37 mouse cellular contexts compared by ENCODE assay signal in genomic region chr5:137540991-137541390, GRCm38 (mm10). TPM values are rescaled to one million over a fixed set of nuclear protein-coding genes. Genes with fewer than 3 reads are reported as not detected.
"Had no signal": no experiment of that assay in that cellular context is flagged by ENCODE, and none has a peak within 500 bp of the region (broad histone marks: within the 10 kb centered on the region; RNA-seq: fewer than 3 reads in every experiment).

No protein-coding gene starts in this region.

- DNase-seq: gastrocnemius, adult 2 months; gastrocnemius, postnatal 10 days; gastrocnemius, postnatal 25 days; heart, adult 2 months; heart, postnatal 14 days; heart, postnatal 4 days; kidney, adult 18-20 months; kidney, adult 8-10 months; kidney, postnatal 25 days; kidney, postnatal 4 days; liver; liver, embryonic 13.5 days; liver, postnatal 0 days; lung, adult 2 months had no signal

- H3K9me3 ChIP-seq: heart, embryonic 13.5 days; heart, embryonic 15.5 days; hindbrain, embryonic 10.5 days; hindbrain, embryonic 12.5 days; intestine, embryonic 15.5 days; limb, embryonic 10.5 days; limb, embryonic 12.5 days; liver, embryonic 13.5 days; liver, embryonic 15.5 days had no signal

- H3K27ac ChIP-seq: gastrocnemius, adult 2 months; heart, adult 2 months; heart, embryonic 13.5 days; heart, embryonic 15.5 days; hindbrain, embryonic 10.5 days; hindbrain, embryonic 12.5 days; hindbrain, embryonic 14.5 days; intestine, embryonic 15.5 days; layer of hippocampus, adult 2 months; left cerebral cortex, adult 2 months; limb, embryonic 10.5 days; limb, embryonic 12.5 days; liver, embryonic 13.5 days; liver, embryonic 15.5 days had no signal

- H3K4me1 ChIP-seq: intestine, embryonic 15.5 days; limb, embryonic 10.5 days; limb, embryonic 12.5 days; liver, embryonic 13.5 days had no signal

- H3K36me3 ChIP-seq: heart, embryonic 13.5 days; heart, embryonic 15.5 days; hindbrain, embryonic 10.5 days; hindbrain, embryonic 12.5 days; intestine, embryonic 15.5 days; limb, embryonic 10.5 days; limb, embryonic 12.5 days; liver, embryonic 13.5 days; liver, embryonic 15.5 days had no signal

- H3K4me3 ChIP-seq: gastrocnemius, adult 2 months; heart, adult 2 months; heart, embryonic 13.5 days; heart, embryonic 15.5 days; hindbrain, embryonic 10.5 days; hindbrain, embryonic 12.5 days; intestine, embryonic 15.5 days; layer of hippocampus, adult 2 months; left cerebral cortex, adult 2 months; limb, embryonic 10.5 days; limb, embryonic 12.5 days; liver, embryonic 13.5 days; liver, embryonic 15.5 days had no signal

- H3K27me3 ChIP-seq: heart, embryonic 13.5 days; heart, embryonic 15.5 days; hindbrain, embryonic 12.5 days; intestine, embryonic 15.5 days; limb, embryonic 12.5 days had no signal

- ATAC-seq: hindbrain, embryonic 16.5 days; inflammation-experienced regulatory T-cells, adult 6 months; intestine, embryonic 15.5 days; intestine, postnatal 0 days; liver, postnatal 0 days had no signal

- H3K4me2 ChIP-seq: heart, embryonic 13.5 days; heart, embryonic 15.5 days; hindbrain, embryonic 12.5 days; hindbrain, embryonic 14.5 days; intestine, embryonic 15.5 days; limb, embryonic 12.5 days; liver, embryonic 11.5 days; liver, embryonic 13.5 days; liver, embryonic 15.5 days had no signal

- H3K9ac ChIP-seq: heart, embryonic 13.5 days; heart, embryonic 15.5 days; hindbrain, embryonic 12.5 days; hindbrain, embryonic 14.5 days; intestine, embryonic 15.5 days; limb, embryonic 12.5 days; liver, embryonic 13.5 days; liver, embryonic 15.5 days; liver, postnatal 0 days had no signal

RNA-seq across cellular contexts. Expression of gene Epo, which starts 7.9 kb away (rescaled TPM):
- total RNA-seq: gastrocnemius, adult 2 months; gastrocnemius, postnatal 10 days; gastrocnemius, postnatal 25 days; gastrocnemius, postnatal 4 days; granulocyte monocyte progenitor cell, adult 5-6 weeks; heart, adult 2 months; heart, postnatal 14 days; heart, postnatal 4 days; layer of hippocampus, adult 2 months; layer of hippocampus, postnatal 10 days; layer of hippocampus, postnatal 25 days; left cerebral cortex, adult 2 months; left cerebral cortex, postnatal 14 days; left cerebral cortex, postnatal 36 days had no signal
- polyA plus RNA-seq: heart, adult 2 months; heart, embryonic 13.5 days; heart, embryonic 15.5 days; heart, postnatal 0 days; hindbrain, embryonic 12.5 days; hindbrain, embryonic 14.5 days; hindbrain, embryonic 16.5 days; inflammation-experienced regulatory T-cells, adult 6 months; intestine, postnatal 0 days; kidney, embryonic 14.5 days; lung, adult 2 months had no signal

RNA-seq across cellular contexts. Expression of gene Actl6b, which starts 12.3 kb away (rescaled TPM):
- total RNA-seq: gastrocnemius, adult 2 months; gastrocnemius, postnatal 25 days; gastrocnemius, postnatal 4 days; granulocyte monocyte progenitor cell, adult 5-6 weeks; heart, adult 2 months; heart, postnatal 14 days; heart, postnatal 4 days had no signal
- polyA plus RNA-seq: heart, adult 2 months; heart, postnatal 0 days; inflammation-experienced regulatory T-cells, adult 6 months; kidney, embryonic 14.5 days; limb, embryonic 10.5 days; liver, postnatal 0 days; lung, adult 2 months had no signal

RNA-seq across cellular contexts. Expression of gene Tfr2, which starts 28.6 kb away (rescaled TPM):
- total RNA-seq: gastrocnemius, adult 2 months; gastrocnemius, postnatal 25 days; heart, postnatal 14 days had no signal
